ENCODE assay signal across 11 mouse cellular contexts in genomic region chr19:14225061-14225696, GRCm38 (mm10).
DNase-seq lines count a peak whose midpoint lies in the region; ATAC-seq lines count a peak whose summit lies in the region.
"Had no signal": no experiment of that assay in that cellular context is flagged by ENCODE, and none has a peak within 500 bp of the region (broad histone marks: within the 10 kb centered on the region; RNA-seq: fewer than 3 reads in every experiment).

No protein-coding gene starts in this region.

- peak overlapping the region; percentile 49; the same call in 1 of the 2 replicates for H3K27ac ChIP-seq in forebrain, embryonic 15.5 days (replicated peaks)
- H3K27ac ChIP-seq in forebrain, embryonic 10.5 days, result no peak overlapping the region
- no peak overlapping the region for H3K27ac ChIP-seq in heart, embryonic 13.5 days (replicated peaks)
- H3K27ac ChIP-seq: hindbrain, embryonic 10.5 days; macrophage; neural tube, embryonic 15.5 days had no signal

- peaks cover 17% of the 10 kb centered on the region for H3K27me3 ChIP-seq in forebrain, embryonic 15.5 days
- peaks cover 25% of the 10 kb centered on the region for H3K27me3 ChIP-seq in forebrain, embryonic 10.5 days (ENCODE audit: poor library complexity, severe bottlenecking)
- no peaks in the 10 kb centered on the region for H3K27me3 ChIP-seq in heart, embryonic 13.5 days (replicated peaks)
- H3K27me3 ChIP-seq: neural tube, embryonic 15.5 days had no signal

- no peak overlapping the region for H3K9ac ChIP-seq in forebrain, embryonic 15.5 days (replicated peaks)
- H3K9ac ChIP-seq in heart, embryonic 13.5 days, result no peak overlapping the region
- H3K9ac ChIP-seq: neural tube, embryonic 15.5 days had no signal

- peak; percentile 87 for ATAC-seq in forebrain, embryonic 15.5 days (replicated peaks)
- ATAC-seq in heart, embryonic 13.5 days (ENCODE audit: extremely low read depth, insufficient number of reproducible peaks, low FRiP score, low TSS enrichment), result no peak; the same call in 1 of the 2 replicates
- peak; percentile 68 for ATAC-seq in megakaryocyte, adult 5-6 weeks (ENCODE audit: poor library complexity, severe bottlenecking)
- no peak for ATAC-seq in erythroid progenitor cell, adult 5-6 weeks (replicated peaks; ENCODE audit: low FRiP score, poor library complexity, severe bottlenecking)

- no peak overlapping the region for H3K4me2 ChIP-seq in forebrain, embryonic 15.5 days (replicated peaks)
- peak overlapping the region; percentile 13; the same call in 1 of the 2 replicates for H3K4me2 ChIP-seq in heart, embryonic 13.5 days
- H3K4me2 ChIP-seq: neural tube, embryonic 15.5 days had no signal

- H3K36me3 ChIP-seq in forebrain, embryonic 15.5 days, result no peaks in the 10 kb centered on the region
- H3K36me3 ChIP-seq in forebrain, embryonic 10.5 days (replicated peaks), result no peaks in the 10 kb centered on the region
- no peaks in the 10 kb centered on the region for H3K36me3 ChIP-seq in heart, embryonic 13.5 days
- H3K36me3 ChIP-seq: hindbrain, embryonic 10.5 days; neural tube, embryonic 15.5 days had no signal

- H3K9me3 ChIP-seq in forebrain, embryonic 15.5 days, result no peaks in the 10 kb centered on the region
- no peaks in the 10 kb centered on the region for H3K9me3 ChIP-seq in forebrain, embryonic 10.5 days
- no peaks in the 10 kb centered on the region for H3K9me3 ChIP-seq in heart, embryonic 13.5 days
- H3K9me3 ChIP-seq: hindbrain, embryonic 10.5 days; neural tube, embryonic 15.5 days had no signal

- no peak overlapping the region for H3K4me3 ChIP-seq in forebrain, embryonic 15.5 days
- no peak overlapping the region for H3K4me3 ChIP-seq in forebrain, embryonic 10.5 days
- H3K4me3 ChIP-seq in heart, embryonic 13.5 days, result no peak overlapping the region
- H3K4me3 ChIP-seq: hindbrain, embryonic 10.5 days; neural tube, embryonic 15.5 days had no signal

- 29% methylated on average over 6 of the region's 6 CpGs for WGBS in forebrain, embryonic 15.5 days
- WGBS in forebrain, embryonic 10.5 days, result 80% methylated on average over 6 of the region's 6 CpGs
- WGBS in heart, embryonic 13.5 days, result 34% methylated on average over 6 of the region's 6 CpGs

- peaks cover 17% of the 10 kb centered on the region for H3K4me1 ChIP-seq in forebrain, embryonic 15.5 days
- H3K4me1 ChIP-seq in forebrain, embryonic 10.5 days, result peaks cover 16% of the 10 kb centered on the region
- peaks cover 14% of the 10 kb centered on the region for H3K4me1 ChIP-seq in heart, embryonic 13.5 days
- H3K4me1 ChIP-seq: hindbrain, embryonic 10.5 days; neural tube, embryonic 15.5 days had no signal

- no peak for DNase-seq in forebrain, embryonic 10.5 days (ENCODE audit: extremely low spot score, low spot score)
- peak; percentile 83 for DNase-seq in brain, adult 2 months (ENCODE audit: low read depth, low spot score)
- no peak for DNase-seq in kidney, postnatal 4 days
- no peak for DNase-seq in ovary, adult 18-20 months (ENCODE audit: low spot score)

Comparison
In these comparisons a context has a peak if more than half of its experiments do, and no peak if none do; other contexts are left out.
1. ATAC-seq: peak in forebrain, embryonic 15.5 days (single experiment) and megakaryocyte, adult 5-6 weeks (single experiment); none in heart, embryonic 13.5 days (single experiment) and erythroid progenitor cell, adult 5-6 weeks (single experiment).